Mouse (Mus musculus) MEL (cell line): ENCODE data around the gene Map3k19. TPM values are rescaled to one million over a fixed set of nuclear protein-coding genes. Genes with fewer than 3 reads are reported as not detected.
A peak's percentile ranks its signal among the peaks of the same experiment; 100 is the strongest.

Experiments
- DNase-seq: peaks from one replicate; pipeline ENCODE4 v3.0.0; 2011; ENCODE audit warnings: low read depth, low spot score
- H3K27ac ChIP-seq: 2 replicates; pipeline ENCODE4 v1.5.1; 2012; ENCODE audit warnings: low read depth, mild to moderate bottlenecking, control low read depth, low read length, moderate library complexity; ENCODE audit not compliant: control insufficient read depth
- H3K27me3 ChIP-seq, 2 experiments: fragments of 150-350 bp in 1 of 2; sonication (generic) in 1 of 2; 2 replicates each; pipeline ENCODE4 v1.6.1; 2012; ENCODE audit warnings: low read length in 2 of 2, mild to moderate bottlenecking in 2 of 2, improper control_type of control experiment in 1 of 2, moderate library complexity in 1 of 2; ENCODE audit not compliant: insufficient read depth in 2 of 2, control insufficient read depth in 1 of 2
- H3K36me3 ChIP-seq, 2 experiments: 2 replicates each; pipeline ENCODE4 v1.6.1; 2012 to 2014; ENCODE audit warnings: low read length in 2 of 2, improper control_type of control experiment in 1 of 2, inconsistent platforms in 1 of 2, mild to moderate bottlenecking in 1 of 2; ENCODE audit not compliant: insufficient read depth in 2 of 2, control insufficient read depth in 1 of 2
- H3K4me1 ChIP-seq, 2 experiments: fragments of 150-350 bp in 1 of 2; sonication (generic) in 1 of 2; 2 replicates each; pipeline ENCODE4 v1.6.1; 2012; ENCODE audit warnings: low read length in 2 of 2, improper control_type of control experiment in 1 of 2, mild to moderate bottlenecking in 1 of 2; ENCODE audit not compliant: insufficient read depth in 2 of 2, control insufficient read depth in 1 of 2
- H3K4me3 ChIP-seq, 2 experiments: fragments of 150-350 bp in 1 of 2; sonication (generic) in 1 of 2; 2 replicates each; pipeline ENCODE4 v1.5.1; 2012; ENCODE audit warnings: low read depth in 2 of 2, low read length in 2 of 2, mild to moderate bottlenecking in 2 of 2, moderate library complexity in 2 of 2, control low read depth in 1 of 2, improper control_type of control experiment in 1 of 2; ENCODE audit not compliant: control insufficient read depth in 1 of 2, insufficient read depth in 1 of 2
- H3K79me2 ChIP-seq: 2 replicates; pipeline ENCODE4 v1.6.1; 2012; ENCODE audit warnings: mild to moderate bottlenecking, low read length, moderate library complexity; ENCODE audit not compliant: control insufficient read depth, poor library complexity, insufficient read depth
- H3K9ac ChIP-seq: 2 replicates; pipeline ENCODE4 v1.6.1; 2012; ENCODE audit warnings: low read depth, mild to moderate bottlenecking, control low read depth, low read length, moderate library complexity; ENCODE audit not compliant: control insufficient read depth, poor library complexity, severe bottlenecking
- H3K9me3 ChIP-seq: fragments of 150-350 bp; sonication (generic); replicated peaks from 2 replicates; pipeline ENCODE4 v1.6.1; 2012; ENCODE audit warnings: mild to moderate bottlenecking, low read length, improper control_type of control experiment, moderate library complexity; ENCODE audit not compliant: insufficient read depth
- CHD1 ChIP-seq: IDR thresholded peaks from 2 replicates; pipeline ENCODE4 v1.6.1; 2012; ENCODE audit warnings: low read depth, mild to moderate bottlenecking, inconsistent platforms, low read length, improper control_type of control experiment
- EP300 ChIP-seq, 2 experiments: IDR thresholded peaks; 2 replicates each; pipeline ENCODE4 v1.6.1; 2011; ENCODE audit warnings: improper control_type of control experiment in 2 of 2, low read length in 2 of 2, low read depth in 1 of 2, mild to moderate bottlenecking in 1 of 2
- GABPA ChIP-seq: IDR thresholded peaks from 2 replicates; pipeline ENCODE4 v1.6.1; 2012; ENCODE audit warnings: low read depth, mild to moderate bottlenecking, inconsistent platforms, low read length, improper control_type of control experiment, moderate library complexity
- GATA1 ChIP-seq: IDR thresholded peaks from 2 replicates; pipeline ENCODE4 v1.6.1; 2011; ENCODE audit warnings: low read depth, low read length, improper control_type of control experiment
- MAFK ChIP-seq: IDR thresholded peaks from 2 replicates; pipeline ENCODE4 v1.6.1; 2011; ENCODE audit warnings: low read depth, mild to moderate bottlenecking, low read length, improper control_type of control experiment, borderline replicate concordance
- MXI1 ChIP-seq: IDR thresholded peaks from 2 replicates; pipeline ENCODE4 v1.6.1; 2011; ENCODE audit warnings: mild to moderate bottlenecking, low read depth, low read length, improper control_type of control experiment
- MYB ChIP-seq: IDR thresholded peaks from 2 replicates; pipeline ENCODE4 v1.6.1; 2011; ENCODE audit warnings: mild to moderate bottlenecking, low read depth, low read length, improper control_type of control experiment
- MYC ChIP-seq: IDR thresholded peaks from 2 replicates; pipeline ENCODE4 v1.6.1; 2011; ENCODE audit warnings: low read depth, mild to moderate bottlenecking, low read length, improper control_type of control experiment, moderate library complexity
- NELFE ChIP-seq: IDR thresholded peaks from 2 replicates; pipeline ENCODE4 v1.6.1; 2011; ENCODE audit warnings: low read depth, low read length, improper control_type of control experiment
- POLR2A ChIP-seq, 2 experiments: IDR thresholded peaks; 2 replicates each; pipeline ENCODE4 v1.6.1; 2011 to 2012; ENCODE audit warnings: low read length in 2 of 2, mild to moderate bottlenecking in 2 of 2, control low read depth in 1 of 2, improper control_type of control experiment in 1 of 2, low read depth in 1 of 2, moderate library complexity in 1 of 2; ENCODE audit not compliant: control insufficient read depth in 1 of 2, insufficient read depth in 1 of 2, poor library complexity in 1 of 2
- POLR2AphosphoS2 ChIP-seq: IDR thresholded peaks from 2 replicates; pipeline ENCODE4 v1.6.1; 2011; ENCODE audit warnings: low read length, improper control_type of control experiment
- SIN3A ChIP-seq: IDR thresholded peaks from 2 replicates; pipeline ENCODE4 v1.6.1; 2012; ENCODE audit warnings: low read length, improper control_type of control experiment, inconsistent platforms
- UBTF ChIP-seq: IDR thresholded peaks from 2 replicates; pipeline ENCODE4 v1.6.1; 2012; ENCODE audit warnings: low read depth, mild to moderate bottlenecking, inconsistent platforms, low read length, improper control_type of control experiment, moderate library complexity, borderline replicate concordance; ENCODE audit not compliant: insufficient read depth
- USF1 ChIP-seq: IDR thresholded peaks from 2 replicates; pipeline ENCODE4 v1.6.1; 2014; ENCODE audit warnings: low read depth, mild to moderate bottlenecking, inconsistent platforms, low read length, improper control_type of control experiment, moderate library complexity
- ZKSCAN1 ChIP-seq: IDR thresholded peaks from 2 replicates; pipeline ENCODE4 v1.6.1; 2012; ENCODE audit warnings: low read depth, mild to moderate bottlenecking, inconsistent platforms, low read length, improper control_type of control experiment, moderate library complexity
- polyA plus RNA-seq, 2 experiments: library from polyadenylated mRNA; stranded (reverse) in 1 of 2; unstranded in 1 of 2; fragments of >175 nt in 1 of 2; fragments of >200 nt in 1 of 2; gene quantifications; 2 replicates each; pipeline versions ENCODE4 v1.2.1 to v1.2.4; 2012; ENCODE audit warnings: low replicate concordance in 2 of 2, low read depth in 1 of 2; ENCODE audit not compliant: insufficient read length in 2 of 2, insufficient read depth in 1 of 2, missing spikeins in 1 of 2
- total RNA-seq: library from RNA; depleted of rRNA; stranded (reverse); fragments of 300-350 nt; gene quantifications from 2 replicates; pipeline ENCODE4 v1.2.3, GENCODE M21; 2012

The Map3k19 gene
- total and polyA plus RNA-seq, 3 experiments = not detected

DNA sequence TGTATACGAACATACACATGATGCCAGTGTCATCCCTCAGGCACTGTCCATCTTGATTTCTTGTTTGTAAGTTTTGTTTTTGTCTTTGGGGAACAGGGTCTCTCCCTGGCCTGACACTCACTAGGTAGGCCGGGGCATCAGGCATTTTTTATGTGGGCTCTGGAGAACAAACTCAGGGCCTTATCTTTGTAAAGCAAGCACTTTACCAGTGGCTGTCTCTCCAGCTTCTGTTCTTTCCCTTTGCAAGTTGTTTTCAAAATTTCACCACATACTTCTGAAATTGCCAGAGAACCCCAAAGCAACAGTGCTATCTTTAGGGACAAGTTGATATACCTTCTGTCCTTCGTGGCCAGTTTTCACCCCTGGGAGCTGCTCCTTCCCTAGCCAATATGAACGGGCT, 20.6 kb downstream of the Map3k19 start (continued):
- TF ChIP-seq POLR2A (IDR thresholded peaks at IDR 0.05; ENCODE audit: control insufficient read depth in 1 of 2, insufficient read depth in 1 of 2, low read depth in 1 of 2, low read length in 2 of 2, poor library complexity in 1 of 2) = no peak
- no peak for TF ChIP-seq GABPA

DNA sequence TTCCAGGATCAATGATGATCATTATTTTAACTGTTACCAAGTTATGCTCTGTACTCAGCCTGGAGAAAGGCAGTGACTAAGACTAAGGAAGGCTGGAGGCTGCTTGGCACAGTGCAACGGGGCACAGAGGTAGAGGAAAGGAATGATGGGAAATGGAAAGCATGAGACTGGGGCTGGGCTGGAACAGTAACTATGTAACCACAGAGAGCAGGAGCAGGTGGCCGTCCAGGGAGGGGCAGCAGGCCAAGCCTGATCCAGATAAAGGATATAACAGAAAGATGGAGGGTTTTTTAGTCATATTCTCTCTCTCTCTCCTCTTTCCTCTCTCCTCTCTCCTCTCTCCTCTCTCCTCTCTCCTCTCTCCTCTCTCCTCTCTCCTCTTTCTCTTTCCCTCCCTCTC, 21.1 kb downstream of the Map3k19 start:
- Histone ChIP-seq H3K4me3 (peak overlapping the region; percentile 9 to 43; a peak in 3 of 4 replicates), H3K9ac (peak overlapping the region; percentile 34), H3K4me1 (peaks cover 10 to 12% of the 10 kb centered on the region in 2 experiments), H3K79me2 (no peaks in the 10 kb centered on the region), H3K36me3 (peaks cover 0 to 6% of the 10 kb centered on the region in 2 experiments; a peak in 2 of 4 replicates), H3K27me3 (no peaks in the 10 kb centered on the region), H3K9me3 (no peaks in the 10 kb centered on the region), H3K27ac (no peak overlapping the region)
- 0 out of 2 replicates have a peak, but pooled peaks have one; percentile 5 for TF ChIP-seq GATA1
- no peak for TF ChIP-seq USF1
- no peak for TF ChIP-seq ZKSCAN1
- TF ChIP-seq MXI1 = 0 out of 2 replicates have a peak, but pooled peaks have one; percentile 32
- TF ChIP-seq EP300 (IDR thresholded peaks at IDR 0.05; ENCODE audit: low read depth in 1 of 2, low read length in 2 of 2) = 0 out of 4 replicates have a peak, but pooled peaks of 1 of the 2 experiments have one; percentile 2
- TF ChIP-seq NELFE = no peak
- DNase-seq = peak; percentile 41

GRCm38 (mm10) chr1:127830215-127830921, 24.5 kb downstream of the Map3k19 start:
- no peak for TF ChIP-seq MAFK
- TF ChIP-seq MYC = no peak
- TF ChIP-seq CHD1 = no peak
- no peak for TF ChIP-seq USF1
- TF ChIP-seq UBTF = no peak
- TF ChIP-seq MYB = no peak
- no peak for TF ChIP-seq SIN3A
- TF ChIP-seq POLR2AphosphoS2 = no peak
- TF ChIP-seq, all 39 proteins: peak for 0
- peaks cover 0 to 12% of the 10 kb centered on the region in 2 experiments; a peak in 2 of 4 replicates for H3K36me3 ChIP-seq
- no peak overlapping the region for H3K9ac ChIP-seq
- H3K27me3 ChIP-seq = no peaks in the 10 kb centered on the region
- no peak overlapping the region for H3K27ac ChIP-seq
- H3K79me2 ChIP-seq = no peaks in the 10 kb centered on the region
- peaks cover 9 to 11% of the 10 kb centered on the region in 2 experiments for H3K4me1 ChIP-seq
- H3K4me3 ChIP-seq = no peak overlapping the region
- no peaks in the 10 kb centered on the region for H3K9me3 ChIP-seq
- DNase-seq = no peak
